Mouse (Mus musculus) cortical plate, adult 2 months (tissue): Measurements from ENCODE around the gene Fancd2os.

Source experiments
- CTCF ChIP-seq: fragments of 200-500 bp; IDR thresholded peaks from 2 replicates; pipeline ENCODE4 v1.5.1; 2011; ENCODE audit warnings: mild to moderate bottlenecking, control low read depth, low read length; ENCODE audit not compliant: insufficient read depth; ENCODE audit errors: extremely low read depth
- POLR2A ChIP-seq: fragments of 200-500 bp; IDR thresholded peaks from 2 replicates; pipeline ENCODE4 v1.6.1; 2011; ENCODE audit warnings: mild to moderate bottlenecking, low read length, control low read depth; ENCODE audit not compliant: insufficient read depth; ENCODE audit errors: extremely low read depth

GRCm38 (mm10) chr6:113612258-113612969, 11.9 kb upstream of the Fancd2os start:
- TF ChIP-seq CTCF (no peak), POLR2A (no peak)
